Mouse (Mus musculus) lung, embryonic 15.5 days (tissue): Measurements from ENCODE around the gene Dglucy. TPM values are rescaled to one million over a fixed set of nuclear protein-coding genes. Genes with fewer than 3 reads are reported as not detected.

Experiments
- ATAC-seq: fragments of 200-750 bp; cut with Nextera tagmentation; 2 replicates; pipeline ENCODE4 v1.8.0; 2017; ENCODE audit warnings: moderate number of reproducible peaks, borderline replicate concordance; ENCODE audit not compliant: low FRiP score, low TSS enrichment; ENCODE audit errors: extremely low read depth
- H3K27ac ChIP-seq: fragments of 300-500 bp; sonication (generic); 2 replicates; pipeline ENCODE4 v1.5.1; 2015; ENCODE audit warnings: moderate library complexity, mild to moderate bottlenecking, inconsistent platforms
- H3K27me3 ChIP-seq: fragments of 300-500 bp; sonication (generic); 2 replicates; pipeline ENCODE4 v1.6.1; 2015; ENCODE audit warnings: inconsistent platforms
- H3K36me3 ChIP-seq: fragments of 300-500 bp; sonication (generic); 2 replicates; pipeline ENCODE4 v1.6.1; 2015; ENCODE audit warnings: inconsistent platforms
- H3K4me1 ChIP-seq: fragments of 300-500 bp; sonication (generic); 2 replicates; pipeline ENCODE4 v1.6.1; 2015; ENCODE audit warnings: inconsistent platforms
- H3K4me2 ChIP-seq: fragments of 300-500 bp; sonication (generic); 2 replicates; pipeline ENCODE4 v1.6.1; 2015; ENCODE audit warnings: inconsistent platforms, mild to moderate bottlenecking, moderate library complexity
- H3K4me3 ChIP-seq: fragments of 300-500 bp; sonication (generic); 2 replicates; pipeline ENCODE4 v1.5.1; 2015; ENCODE audit warnings: mild to moderate bottlenecking, inconsistent platforms
- H3K9ac ChIP-seq: fragments of 300-500 bp; sonication (generic); 2 replicates; pipeline ENCODE4 v1.6.1; 2015; ENCODE audit warnings: inconsistent platforms
- H3K9me3 ChIP-seq: fragments of 300-500 bp; sonication (generic); 2 replicates; pipeline ENCODE4 v1.6.1; 2016; ENCODE audit warnings: inconsistent platforms
- WGBS: fragments of 180-500 bp; shearing (Covaris S2); methylation state at CpG from one replicate; pipeline ENCODE4 v1.1.7; 2015; 5-methylcytosine and 5-hydroxymethylcytosine counted together
- polyA plus RNA-seq: library from polyadenylated mRNA; unstranded; fragments of >200 nt; fragmentation: Nextera tagmentation; extraction: Ambion mirVana; gene quantifications from 2 replicates; pipeline ENCODE4 v1.2.1, GENCODE M21; 2015

The Dglucy gene
- polyA plus RNA-seq, 1 experiment from 2014 or later: 5.2 TPM

DNA sequence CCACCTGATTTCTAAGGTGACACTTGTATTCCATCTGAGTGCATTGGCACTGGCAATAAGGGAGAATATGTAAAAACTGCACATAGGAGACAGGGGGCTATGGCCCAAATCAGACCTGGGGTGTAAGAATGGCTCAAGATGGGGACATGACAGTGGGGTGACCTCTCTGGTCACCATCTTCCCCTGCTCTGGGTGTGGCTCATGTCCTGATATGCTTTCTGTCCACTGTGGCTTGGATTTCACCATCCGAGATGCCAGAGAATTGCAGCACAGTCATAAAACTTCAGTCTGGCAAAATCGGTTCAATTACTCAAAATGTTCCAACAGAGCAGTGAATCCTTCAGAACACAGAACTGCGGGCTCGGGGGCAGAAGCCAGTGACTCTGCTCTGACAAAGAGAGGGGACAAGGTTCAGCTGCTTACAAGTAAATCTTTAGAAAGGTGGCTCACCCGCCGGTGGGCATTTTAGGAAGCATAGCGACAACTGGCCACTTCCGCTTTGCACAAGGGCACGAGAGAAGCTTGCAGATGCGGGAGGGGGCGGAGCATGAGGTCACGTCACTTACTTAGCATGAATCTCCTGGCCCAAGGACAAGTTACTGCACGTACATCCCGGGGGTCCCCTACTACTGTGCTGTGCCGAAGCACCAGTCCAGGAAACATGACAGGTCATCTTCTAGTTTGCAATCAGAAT lies 145.9 kb downstream of the Dglucy start:
- no peaks in the 10 kb centered on the region for H3K9me3 ChIP-seq
- H3K4me3 ChIP-seq: no peak overlapping the region
- no peak overlapping the region for H3K9ac ChIP-seq
- no peak overlapping the region for H3K27ac ChIP-seq
- peaks cover 22% of the 10 kb centered on the region for H3K36me3 ChIP-seq
- no peaks in the 10 kb centered on the region for H3K27me3 ChIP-seq
- no peak overlapping the region for H3K4me2 ChIP-seq
- no peaks in the 10 kb centered on the region for H3K4me1 ChIP-seq
- ATAC-seq: no peak
- 87% methylated on average over 15 of the region's 15 CpGs for WGBS

DNA sequence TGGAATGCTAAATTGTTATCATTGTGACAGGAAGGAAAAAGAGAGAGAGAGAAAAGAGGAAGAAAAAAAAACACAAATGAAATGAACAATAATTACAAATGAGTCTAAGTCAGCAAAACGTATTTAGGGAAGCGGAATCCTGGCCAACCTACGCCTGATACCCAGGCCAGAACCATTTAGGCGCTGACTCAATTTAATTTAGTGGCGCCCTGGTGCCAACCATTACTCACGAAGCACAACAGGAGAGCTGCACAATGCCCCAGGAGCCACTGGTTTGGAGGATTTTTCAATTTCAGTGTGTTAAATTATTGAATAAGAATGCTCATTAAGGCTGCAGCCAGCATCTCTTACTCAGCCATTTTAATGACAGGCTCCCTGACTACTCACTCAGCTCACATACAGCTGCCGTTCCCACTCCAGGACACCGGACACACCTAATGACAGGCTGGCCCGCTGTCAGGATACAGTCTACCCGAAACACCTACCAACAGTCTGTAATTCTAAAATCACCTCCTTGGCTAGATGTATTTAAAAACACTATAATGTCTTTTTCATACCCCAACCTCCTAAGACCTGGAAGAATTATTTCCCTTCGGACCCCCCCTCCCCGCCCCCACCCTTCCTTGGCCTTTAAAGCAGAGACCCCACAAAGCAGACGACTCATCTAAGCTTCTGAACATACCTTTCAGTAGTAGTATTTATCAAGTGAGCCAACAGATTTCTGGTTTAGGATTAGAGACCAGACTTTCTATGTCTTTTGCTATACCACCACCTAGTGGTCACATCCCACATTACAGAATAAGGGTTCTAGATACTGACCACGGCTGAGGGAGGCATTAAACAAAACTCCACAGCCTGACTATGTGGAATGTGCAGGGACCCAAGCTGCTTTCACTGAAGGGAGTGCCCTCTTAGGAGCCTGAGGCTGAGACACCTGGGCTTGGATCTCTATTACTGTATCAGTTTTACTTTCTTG lies 147.1 kb downstream of the Dglucy start:
- Histone ChIP-seq H3K4me3 (no peak overlapping the region), H3K27ac (no peak overlapping the region), H3K9me3 (no peaks in the 10 kb centered on the region), H3K27me3 (no peaks in the 10 kb centered on the region), H3K9ac (no peak overlapping the region), H3K4me2 (no peak overlapping the region), H3K36me3 (peaks cover 28% of the 10 kb centered on the region), H3K4me1 (no peaks in the 10 kb centered on the region)
- 0 out of 2 replicates have a peak, but pooled peaks have one; percentile 10 for ATAC-seq
- WGBS: 69% methylated on average over 14 of the region's 14 CpGs

DNA sequence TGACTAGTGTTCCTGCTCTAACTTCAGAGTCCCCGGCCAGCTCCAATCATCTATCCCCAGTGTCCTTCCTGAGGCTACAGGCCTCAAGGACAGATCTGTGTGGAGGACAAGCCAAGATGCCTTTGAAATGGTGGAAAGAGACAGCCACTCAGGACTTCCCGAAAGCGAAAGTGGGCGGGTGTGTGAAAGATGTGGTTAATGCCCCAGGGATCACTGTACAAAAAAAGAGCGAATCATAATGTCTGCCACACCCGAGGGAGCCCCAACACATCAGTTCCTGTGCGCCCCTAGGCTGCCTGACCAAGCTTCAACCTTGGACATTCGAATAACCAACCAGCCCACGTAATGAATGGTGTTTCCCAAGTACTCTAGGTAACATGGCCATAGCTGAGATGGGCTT lies 149.4 kb downstream of the Dglucy start:
- Histone ChIP-seq H3K4me3 (no peak overlapping the region), H3K4me2 (no peak overlapping the region), H3K36me3 (peaks cover 36% of the 10 kb centered on the region), H3K9ac (no peak overlapping the region), H3K4me1 (no peaks in the 10 kb centered on the region), H3K27ac (no peak overlapping the region), H3K9me3 (no peaks in the 10 kb centered on the region), H3K27me3 (no peaks in the 10 kb centered on the region)
- ATAC-seq: no peak
- WGBS: 89% methylated on average over 9 of the region's 9 CpGs

DNA sequence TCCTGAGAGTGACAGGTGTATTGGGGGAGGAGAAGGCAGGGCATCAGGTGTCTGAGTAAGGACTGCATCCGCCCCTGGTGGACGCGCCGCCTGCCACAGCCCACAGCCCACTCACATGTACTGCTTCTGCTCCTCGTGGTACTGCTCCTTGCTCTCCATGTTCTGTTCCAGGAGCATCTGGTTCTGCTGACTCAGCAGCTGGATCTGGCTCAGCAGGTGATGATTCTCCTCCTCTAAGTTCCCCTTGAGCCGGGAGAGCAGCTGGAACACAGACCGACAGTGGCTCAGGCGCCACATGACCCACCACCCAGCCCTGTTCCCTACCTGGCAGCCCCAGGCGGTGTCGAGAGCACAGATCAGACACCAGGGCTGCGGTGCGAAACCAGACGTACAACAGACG lies 152.8 kb downstream of the Dglucy start:
- no peak overlapping the region for H3K27ac ChIP-seq
- no peak overlapping the region for H3K4me2 ChIP-seq
- H3K4me3 ChIP-seq: no peak overlapping the region
- H3K27me3 ChIP-seq: no peaks in the 10 kb centered on the region
- 95% methylated on average over 14 of the region's 14 CpGs for WGBS
- H3K4me1 ChIP-seq: no peaks in the 10 kb centered on the region
- H3K9ac ChIP-seq: no peak overlapping the region
- H3K9me3 ChIP-seq: no peaks in the 10 kb centered on the region
- ATAC-seq: no peak
- H3K36me3 ChIP-seq: peaks cover 44% of the 10 kb centered on the region

DNA sequence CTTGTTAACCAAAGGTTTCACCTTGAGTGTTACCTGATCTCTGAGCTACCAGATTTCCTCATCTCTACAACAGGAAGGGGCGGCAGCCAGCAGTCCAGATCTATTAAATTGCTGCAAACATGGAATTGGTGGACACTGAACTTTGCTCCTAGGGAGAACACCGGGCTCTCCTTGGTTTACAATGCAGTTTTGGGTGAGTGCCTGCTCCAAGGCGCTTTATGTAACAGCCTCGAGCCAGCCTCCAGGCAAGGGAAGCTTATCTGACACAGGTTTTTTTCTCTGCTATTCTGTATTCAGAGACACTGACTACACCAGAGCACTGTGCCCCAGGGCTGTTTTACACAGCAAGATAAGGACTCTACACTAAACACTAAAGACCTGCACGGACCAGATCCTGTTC lies 155.9 kb downstream of the Dglucy start:
- Histone ChIP-seq H3K4me1 (peaks cover 12% of the 10 kb centered on the region), H3K4me2 (no peak overlapping the region), H3K36me3 (peaks cover 33% of the 10 kb centered on the region), H3K9me3 (no peaks in the 10 kb centered on the region), H3K9ac (no peak overlapping the region), H3K27me3 (no peaks in the 10 kb centered on the region), H3K27ac (no peak overlapping the region), H3K4me3 (no peak overlapping the region)
- 79% methylated on average over 5 of the region's 5 CpGs for WGBS
- no peak for ATAC-seq

DNA sequence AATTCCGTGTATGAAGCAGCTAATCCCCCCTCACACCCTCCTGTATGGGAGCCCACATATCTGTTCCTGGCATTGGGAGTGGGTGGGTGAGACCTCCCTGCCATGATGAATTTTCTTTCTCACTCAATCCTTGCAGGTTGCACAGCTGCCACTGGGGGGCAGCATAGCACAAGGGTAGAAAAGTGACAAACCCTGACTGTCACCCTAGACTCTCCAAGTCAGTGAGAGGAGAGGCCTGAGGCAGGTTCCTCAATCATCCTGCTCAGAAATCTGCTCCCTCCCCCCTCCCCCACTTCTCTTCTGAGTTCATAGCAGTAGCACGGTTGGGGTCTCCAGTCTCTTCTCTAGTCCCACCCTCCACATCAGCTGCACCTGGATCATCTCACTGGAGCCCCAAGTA lies 157.3 kb downstream of the Dglucy start:
- no peaks in the 10 kb centered on the region for H3K9me3 ChIP-seq
- H3K36me3 ChIP-seq: peaks cover 26% of the 10 kb centered on the region
- ATAC-seq: no peak
- 22% methylated on average over 2 of the region's 2 CpGs for WGBS
- no peak overlapping the region for H3K4me2 ChIP-seq
- no peak overlapping the region for H3K9ac ChIP-seq
- H3K4me3 ChIP-seq: no peak overlapping the region
- H3K27ac ChIP-seq: 0 out of 2 replicates have a peak overlapping the region, but pooled peaks have one; percentile 85
- H3K27me3 ChIP-seq: no peaks in the 10 kb centered on the region
- peaks cover 12% of the 10 kb centered on the region for H3K4me1 ChIP-seq

DNA sequence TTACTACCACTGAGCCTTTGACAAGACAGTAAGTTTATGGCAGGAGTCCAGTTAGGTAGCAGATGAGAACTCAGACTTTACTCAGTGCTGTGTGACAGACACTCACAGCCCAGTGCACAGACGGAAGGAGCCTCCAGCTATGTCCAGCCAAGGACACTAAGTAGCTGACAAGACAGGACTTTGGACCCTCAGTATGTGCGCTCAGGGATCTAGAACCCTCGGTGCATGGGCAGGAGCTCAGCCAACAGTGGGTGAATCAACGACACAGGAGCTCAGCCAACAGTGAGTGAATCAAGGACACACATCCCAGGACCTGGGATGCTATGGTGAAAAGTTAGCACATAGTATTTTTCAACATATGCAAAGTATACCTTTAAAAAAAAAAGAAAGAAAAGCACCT lies 157.9 kb downstream of the Dglucy start:
- Histone ChIP-seq H3K9me3 (no peaks in the 10 kb centered on the region), H3K9ac (no peak overlapping the region), H3K27me3 (no peaks in the 10 kb centered on the region), H3K4me3 (no peak overlapping the region), H3K4me1 (peaks cover 12% of the 10 kb centered on the region), H3K36me3 (peaks cover 23% of the 10 kb centered on the region), H3K4me2 (no peak overlapping the region), H3K27ac (peak overlapping the region; percentile 85; the same call in 1 of the 2 replicates)
- 82% methylated on average over 4 of the region's 4 CpGs for WGBS
- ATAC-seq: no peak

DNA sequence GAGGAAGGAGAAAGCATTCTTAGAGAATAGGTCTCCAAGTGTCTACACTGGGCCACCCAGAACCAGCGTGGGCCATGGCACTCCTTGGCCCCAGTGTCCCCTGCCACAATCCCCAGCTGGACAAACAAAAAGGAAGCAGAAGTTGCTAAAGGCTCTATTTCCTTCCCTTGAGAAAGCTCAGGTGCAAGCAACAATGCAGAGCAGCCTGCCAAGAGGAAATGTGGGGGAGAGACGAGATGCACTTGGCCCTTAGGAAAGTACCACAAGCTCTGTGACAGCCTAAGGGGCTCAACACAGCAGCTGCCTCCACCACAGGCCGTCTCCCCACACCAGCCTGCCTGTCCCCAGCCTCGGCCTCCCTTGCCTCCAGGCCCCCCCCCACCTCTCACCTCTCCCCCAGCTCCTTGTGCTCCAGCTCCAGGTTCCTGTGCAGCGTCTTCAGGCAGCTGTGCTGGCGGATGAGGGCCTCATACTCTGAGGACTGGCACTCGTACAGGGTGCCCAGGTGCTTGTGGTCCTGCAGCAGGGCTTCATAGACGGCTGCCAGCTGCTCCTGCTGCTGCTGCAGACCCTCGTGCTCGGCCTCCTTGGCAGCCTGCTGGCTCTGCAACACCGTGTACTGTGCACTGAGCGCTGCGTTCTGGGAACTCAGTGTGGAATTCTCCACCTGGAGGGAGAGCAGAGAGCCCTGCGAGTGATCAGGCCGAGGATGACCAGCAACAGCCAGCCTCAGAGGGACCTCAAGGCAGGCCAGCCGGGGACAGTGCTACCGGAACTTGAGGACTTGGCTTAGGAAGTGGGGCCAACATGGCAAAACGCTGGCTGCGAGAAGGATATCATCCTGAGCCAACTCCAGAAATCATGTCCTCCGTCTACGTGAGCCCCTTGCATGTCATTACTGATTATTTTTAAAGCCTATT lies 158.8 kb downstream of the Dglucy start:
- H3K9me3 ChIP-seq: no peaks in the 10 kb centered on the region
- peak; percentile 51; the same call in 1 of the 2 replicates for ATAC-seq
- H3K27ac ChIP-seq: peak overlapping the region; percentile 85
- 49% methylated on average over 21 of the region's 21 CpGs for WGBS
- H3K9ac ChIP-seq: no peak overlapping the region
- peaks cover 12% of the 10 kb centered on the region for H3K4me1 ChIP-seq
- peaks cover 21% of the 10 kb centered on the region for H3K36me3 ChIP-seq
- H3K27me3 ChIP-seq: no peaks in the 10 kb centered on the region
- no peak overlapping the region for H3K4me3 ChIP-seq
- H3K4me2 ChIP-seq: no peak overlapping the region

DNA sequence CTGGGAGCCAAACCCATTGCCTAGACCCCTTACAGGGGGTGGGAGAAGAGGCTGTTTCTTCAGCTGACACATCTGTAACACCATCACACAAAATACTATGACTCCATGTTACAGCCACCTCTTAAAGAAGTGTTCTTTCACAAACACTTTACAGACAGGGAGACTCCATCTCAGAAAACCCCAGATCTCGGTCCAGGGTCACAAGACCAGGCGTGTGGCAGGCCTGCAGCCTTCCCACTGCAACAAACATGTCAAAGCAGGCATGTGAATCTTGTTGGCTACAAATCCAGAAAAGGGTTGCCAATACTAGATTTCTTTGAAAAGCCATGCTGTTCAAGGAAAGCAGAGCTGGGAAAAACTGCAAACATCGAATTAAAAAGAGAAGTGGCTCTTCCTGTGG lies 162.5 kb downstream of the Dglucy start:
- Histone ChIP-seq H3K4me1 (peaks cover 16% of the 10 kb centered on the region), H3K36me3 (peaks cover 22% of the 10 kb centered on the region), H3K4me3 (no peak overlapping the region), H3K9me3 (no peaks in the 10 kb centered on the region), H3K27me3 (no peaks in the 10 kb centered on the region), H3K9ac (no peak overlapping the region), H3K27ac (no peak overlapping the region), H3K4me2 (no peak overlapping the region)
- ATAC-seq: no peak
- WGBS: 48% methylated on average over 3 of the region's 3 CpGs

DNA sequence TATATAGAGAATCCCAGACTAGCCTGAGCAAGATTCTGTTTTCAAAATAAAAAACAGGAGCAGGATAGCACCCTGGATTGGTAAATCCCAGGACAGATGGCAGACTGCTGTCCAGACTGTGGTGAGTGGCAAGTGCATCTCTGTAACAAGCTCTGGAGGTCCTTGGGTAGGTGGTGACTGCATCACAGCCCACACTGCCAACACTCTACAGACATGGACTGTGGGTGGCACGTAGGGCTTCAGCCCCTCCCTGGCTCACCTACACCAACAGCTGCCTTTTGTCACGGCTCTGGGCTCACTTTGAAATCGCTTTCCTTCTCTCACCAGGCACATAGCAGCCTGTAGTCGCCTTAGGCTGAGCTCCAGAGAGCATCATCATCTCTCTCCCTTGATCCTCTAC lies 164.3 kb downstream of the Dglucy start:
- H3K9ac ChIP-seq: no peak overlapping the region
- no peak for ATAC-seq
- 59% methylated on average over 4 of the region's 4 CpGs for WGBS
- no peak overlapping the region for H3K4me2 ChIP-seq
- H3K27me3 ChIP-seq: no peaks in the 10 kb centered on the region
- H3K36me3 ChIP-seq: peaks cover 32% of the 10 kb centered on the region
- H3K27ac ChIP-seq: no peak overlapping the region
- no peak overlapping the region for H3K4me3 ChIP-seq
- H3K4me1 ChIP-seq: peaks cover 3% of the 10 kb centered on the region; the same call in 1 of the 2 replicates
- no peaks in the 10 kb centered on the region for H3K9me3 ChIP-seq

DNA sequence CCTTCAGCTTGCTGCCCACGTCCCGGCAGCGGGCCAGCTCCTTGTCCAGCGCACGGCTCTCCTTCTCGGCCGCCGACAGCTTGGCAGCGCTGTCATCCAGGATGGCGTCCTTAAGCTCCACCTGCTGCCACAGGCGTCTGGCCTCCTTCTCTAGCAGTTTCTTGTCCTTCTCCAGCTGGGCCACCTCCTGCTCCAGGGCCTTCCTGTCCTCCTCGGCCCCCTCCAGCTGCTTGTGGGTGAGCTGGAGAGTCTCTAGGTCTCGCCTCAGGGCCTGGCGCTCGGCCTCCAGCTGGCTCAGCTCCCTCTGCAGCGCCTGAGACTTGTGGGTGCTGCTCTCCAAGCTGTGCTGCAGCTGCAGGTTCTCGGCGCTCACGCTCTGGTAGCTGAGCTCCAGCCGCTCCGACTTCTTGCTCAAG lies 166.1 kb downstream of the Dglucy start:
- H3K9me3 ChIP-seq: no peaks in the 10 kb centered on the region
- H3K4me2 ChIP-seq: no peak overlapping the region
- peaks cover 3% of the 10 kb centered on the region; the same call in 1 of the 2 replicates for H3K4me1 ChIP-seq
- ATAC-seq: peak; percentile 47; the same call in 1 of the 2 replicates
- no peak overlapping the region for H3K9ac ChIP-seq
- H3K27me3 ChIP-seq: no peaks in the 10 kb centered on the region
- H3K27ac ChIP-seq: no peak overlapping the region
- no peak overlapping the region for H3K4me3 ChIP-seq
- peaks cover 33% of the 10 kb centered on the region for H3K36me3 ChIP-seq
- WGBS: 68% methylated on average over 21 of the region's 21 CpGs
